Mouse (Mus musculus): ENCODE measurements around the gene Atrnl1.

DNA sequence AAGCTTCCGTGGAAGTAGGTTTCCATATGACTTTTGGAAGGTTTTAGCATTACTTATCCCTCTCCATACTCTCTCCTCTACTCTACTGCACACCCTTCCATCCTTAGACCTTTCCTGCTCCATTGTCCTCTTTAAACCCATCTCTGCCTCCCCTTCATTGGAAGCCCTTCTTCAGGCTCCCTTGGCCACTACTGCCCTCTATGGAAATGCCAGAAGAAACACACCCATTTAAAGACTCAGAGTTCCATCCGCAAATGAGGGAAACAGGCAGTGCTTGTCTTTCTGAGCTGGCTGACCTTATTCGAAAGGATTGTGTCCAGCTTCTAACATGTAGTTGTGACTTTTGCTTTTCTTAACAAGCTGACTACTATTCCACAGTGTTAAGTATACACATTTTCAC is 81.7 kb downstream of the Atrnl1 start:
- TF ChIP-seq POLR2A (IDR thresholded peaks at IDR 0.05; ENCODE audit: borderline replicate concordance, control insufficient read depth, low read depth, low read length) (no peak), CTCF (IDR thresholded peaks at IDR 0.05; ENCODE audit: control insufficient read depth, insufficient read depth, low read length) (no peak)

All from bone marrow, adult 2 months (tissue).